Comparison of ENCODE assay signal across 7 mouse cellular contexts in the genomic region with DNA sequence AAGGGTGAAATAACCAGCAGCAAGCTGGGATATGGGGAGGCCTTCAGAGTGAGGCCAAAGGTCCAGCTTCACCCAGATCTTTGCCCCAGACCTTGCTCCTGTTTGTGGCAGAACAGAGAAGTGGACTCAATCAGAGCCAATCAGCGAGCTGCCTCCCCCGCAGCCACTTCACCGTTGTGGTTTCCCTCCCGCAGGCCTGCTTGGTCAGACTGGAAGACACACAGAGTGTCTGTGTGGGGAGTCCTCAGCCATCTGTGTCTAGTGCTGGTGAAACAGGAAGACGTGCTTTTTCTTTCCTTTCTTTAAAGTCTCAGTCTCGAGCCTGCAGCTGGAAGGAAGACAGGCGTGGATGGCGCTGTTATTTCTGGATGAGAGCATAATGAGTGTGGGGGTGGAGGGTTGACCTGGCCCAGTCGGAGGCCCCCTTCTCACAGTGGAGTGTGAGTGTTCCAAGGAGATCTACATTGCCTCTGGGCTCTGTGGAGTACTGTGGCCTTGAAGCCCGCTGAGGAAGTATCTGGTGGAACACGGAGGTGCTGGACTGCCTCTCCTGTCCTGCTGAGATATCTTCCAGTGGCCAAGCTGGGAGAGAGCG.
DNase-seq lines count a peak whose midpoint lies in the region; ATAC-seq lines count a peak whose summit lies in the region.

No protein-coding gene starts in this region.

- no peak overlapping the region for H3K4me3 ChIP-seq in embryonic facial prominence, embryonic 13.5 days
- H3K4me3 ChIP-seq in neural tube, embryonic 14.5 days (ENCODE audit: low read depth, low read length) = no peak overlapping the region

- no peak overlapping the region for H3K4me2 ChIP-seq in embryonic facial prominence, embryonic 13.5 days
- no peak overlapping the region for H3K4me2 ChIP-seq in neural tube, embryonic 14.5 days (ENCODE audit: low read depth, low read length)

- H3K9me3 ChIP-seq in embryonic facial prominence, embryonic 13.5 days = no peaks in the 10 kb centered on the region
- H3K9me3 ChIP-seq in neural tube, embryonic 14.5 days (ENCODE audit: control insufficient read depth, low read length) = no peaks in the 10 kb centered on the region

- H3K9ac ChIP-seq in embryonic facial prominence, embryonic 13.5 days = peak overlapping the region; percentile 36; the same call in 1 of the 2 replicates
- no peak overlapping the region for H3K9ac ChIP-seq in neural tube, embryonic 14.5 days (replicated peaks; ENCODE audit: low read depth, low read length)

- 0 out of 2 replicates have a peak, but pooled peaks cover 4% of the 10 kb centered on the region for H3K4me1 ChIP-seq in embryonic facial prominence, embryonic 13.5 days
- H3K4me1 ChIP-seq in neural tube, embryonic 14.5 days (ENCODE audit: control insufficient read depth, insufficient read depth, low read length) = no peaks in the 10 kb centered on the region

- peak; percentile 2 to 14 for DNase-seq in spleen, postnatal 36 days (ENCODE audit: low spot score in 2 of 2)
- DNase-seq in spleen, postnatal 14 days (ENCODE audit: low spot score in 2 of 2) = no peak
- peak; percentile 82 for DNase-seq in kidney, adult 11 months
- DNase-seq in liver = peak; percentile 47
- no peak for DNase-seq in c-Kit-positive CD71-positive TER-119-positive erythroid progenitor cells, embryonic 14.5 days (ENCODE audit: low spot score)

- H3K36me3 ChIP-seq in embryonic facial prominence, embryonic 13.5 days = no peaks in the 10 kb centered on the region
- no peaks in the 10 kb centered on the region for H3K36me3 ChIP-seq in neural tube, embryonic 14.5 days (ENCODE audit: control insufficient read depth, insufficient read depth, low read length)

- no peak overlapping the region for H3K27ac ChIP-seq in embryonic facial prominence, embryonic 13.5 days
- H3K27ac ChIP-seq in neural tube, embryonic 14.5 days (ENCODE audit: low read depth, low read length) = no peak overlapping the region

- WGBS in embryonic facial prominence, embryonic 13.5 days = 22% methylated on average over 12 of the region's 12 CpGs
- 44% methylated on average over 12 of the region's 12 CpGs for WGBS in neural tube, embryonic 14.5 days

- no peaks in the 10 kb centered on the region for H3K27me3 ChIP-seq in embryonic facial prominence, embryonic 13.5 days
- H3K27me3 ChIP-seq in neural tube, embryonic 14.5 days (ENCODE audit: control insufficient read depth, insufficient read depth, low read length) = no peaks in the 10 kb centered on the region

- no peak for ATAC-seq in embryonic facial prominence, embryonic 13.5 days (ENCODE audit: insufficient number of reproducible peaks, insufficient read depth, low FRiP score, low TSS enrichment, low read depth)
- ATAC-seq in neural tube, embryonic 14.5 days (ENCODE audit: low read depth) = peak; percentile 60; the same call in 1 of the 2 replicates

Comparison
In these comparisons a context has a peak if more than half of its experiments do, and no peak if none do; other contexts are left out.
1. DNase-seq: peak in spleen, postnatal 36 days (2 of 2), kidney, adult 11 months (single experiment) and liver (single experiment); none in spleen, postnatal 14 days (0 of 2) and c-Kit-positive CD71-positive TER-119-positive erythroid progenitor cells, embryonic 14.5 days (single experiment).